Mouse (Mus musculus) liver, adult (tissue): ENCODE data around the gene Cry1.

Experiments used
- GATA4 ChIP-seq: IDR thresholded peaks from 2 replicates; pipeline ENCODE4 v1.6.1; 2014; ENCODE audit warnings: mild to moderate bottlenecking, low read length; ENCODE audit not compliant: insufficient replicate concordance

Gene Cry1

DNA sequence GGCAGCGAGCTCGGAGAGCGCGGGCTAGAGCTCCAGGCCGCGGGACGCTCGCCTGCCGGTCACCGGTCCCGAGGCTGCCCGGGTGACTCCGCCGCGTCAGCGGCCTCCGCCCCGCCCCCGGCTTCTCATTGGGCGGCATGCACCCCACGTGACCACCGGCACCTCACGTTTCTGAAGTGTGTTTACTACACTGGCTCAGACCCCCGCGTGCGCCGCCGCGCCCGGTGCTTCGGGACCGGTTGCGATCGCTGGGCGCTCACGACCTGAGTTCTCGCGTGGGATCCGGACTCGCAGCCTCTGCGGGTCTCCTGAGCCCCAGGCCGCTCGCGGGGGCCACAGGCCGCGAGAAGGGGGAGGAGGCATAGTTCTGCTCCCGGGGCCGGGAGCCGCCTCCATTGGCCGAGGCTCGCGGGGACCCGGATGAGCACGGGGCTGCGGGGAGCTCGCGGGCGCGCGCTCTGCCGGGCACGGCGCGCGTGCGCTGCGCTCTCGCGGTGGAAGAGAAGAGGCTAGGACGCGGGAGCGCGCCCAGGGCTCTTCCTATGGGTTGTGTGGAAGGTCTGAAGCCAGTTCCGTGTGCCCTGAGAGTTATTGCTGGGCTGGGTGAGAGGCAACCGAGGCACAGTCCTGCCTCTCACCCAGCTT, at the start of gene Cry1:
Cry1 (minus strand) TSS at position 101 of the 645 bp plus-strand sequence.
- TF ChIP-seq GATA4 = no peak

DNA sequence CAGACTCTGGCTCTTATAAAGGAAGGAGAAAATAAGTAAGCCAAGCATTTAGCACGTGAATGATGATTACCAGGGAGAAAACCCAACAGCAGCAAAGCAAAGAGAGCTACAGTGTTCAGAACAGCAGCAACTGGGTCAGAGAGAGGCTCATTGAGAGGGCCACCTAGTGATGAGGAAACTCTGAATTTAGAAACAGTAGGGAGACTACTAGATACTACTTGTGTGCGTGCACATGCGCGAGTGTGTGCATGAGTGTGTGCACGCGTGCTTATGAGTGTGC, 36.8 kb upstream of the Cry1 start:
- TF ChIP-seq GATA4 = no peak

- TF ChIP-seq GATA4 = no peak
Measured at GRCm38 (mm10) chr10:85220918-85221770, 36.3 kb upstream of the Cry1 start.

- no peak for TF ChIP-seq GATA4
Measured at GRCm38 (mm10) chr10:85214847-85215246, 30.0 kb upstream of the Cry1 start.

DNA sequence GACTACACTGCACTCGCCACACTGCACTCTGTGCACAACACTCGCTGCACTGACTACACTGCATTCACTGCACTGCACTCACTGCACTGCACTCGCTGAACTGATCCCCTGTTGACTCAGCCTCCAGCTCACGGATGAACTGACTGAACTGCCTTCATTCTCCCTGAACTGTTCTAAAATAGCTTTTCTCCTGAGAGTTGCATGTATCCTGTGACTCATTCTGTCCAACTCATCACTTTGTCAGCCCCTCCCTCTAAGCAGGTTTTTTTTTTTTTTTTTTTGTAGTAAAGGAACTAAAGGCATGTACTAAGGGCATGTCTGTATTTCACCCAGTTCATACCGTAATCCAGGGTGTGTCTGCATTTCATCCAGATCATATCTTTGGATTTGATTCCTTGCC, 26.8 kb upstream of the Cry1 start:
- TF ChIP-seq GATA4 = no peak

GRCm38 (mm10) chr10:85210125-85210524, 25.3 kb upstream of the Cry1 start:
- TF ChIP-seq GATA4 = no peak

GRCm38 (mm10) chr10:85209119-85209605, 24.3 kb upstream of the Cry1 start:
- TF ChIP-seq GATA4 = no peak

DNA sequence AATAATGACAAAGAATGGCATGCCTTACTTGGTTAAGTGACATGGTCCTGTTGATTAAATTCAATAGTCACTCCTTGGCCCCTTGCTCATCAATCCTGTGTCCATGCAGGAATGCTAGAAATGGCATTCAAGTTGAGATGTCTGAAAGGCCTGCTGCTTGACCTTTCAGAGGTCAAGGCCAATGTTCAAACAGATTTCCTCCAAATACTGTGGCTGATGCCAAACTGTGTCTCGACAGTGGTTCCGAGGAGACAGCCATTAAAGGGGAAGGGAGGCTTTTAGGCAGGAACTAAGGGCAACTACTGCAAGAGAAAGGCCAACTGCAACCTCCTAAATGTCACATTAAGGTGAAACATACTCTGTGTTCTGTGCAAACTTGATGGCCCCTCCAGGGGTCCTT, 20.5 kb upstream of the Cry1 start:
- no peak for TF ChIP-seq GATA4

GRCm38 (mm10) chr10:85204255-85204855, 19.5 kb upstream of the Cry1 start:
- peak; percentile 78; the same call in 1 of the 2 replicates for TF ChIP-seq GATA4

GRCm38 (mm10) chr10:85194528-85194927, 9.7 kb upstream of the Cry1 start:
- TF ChIP-seq GATA4 = no peak

DNA sequence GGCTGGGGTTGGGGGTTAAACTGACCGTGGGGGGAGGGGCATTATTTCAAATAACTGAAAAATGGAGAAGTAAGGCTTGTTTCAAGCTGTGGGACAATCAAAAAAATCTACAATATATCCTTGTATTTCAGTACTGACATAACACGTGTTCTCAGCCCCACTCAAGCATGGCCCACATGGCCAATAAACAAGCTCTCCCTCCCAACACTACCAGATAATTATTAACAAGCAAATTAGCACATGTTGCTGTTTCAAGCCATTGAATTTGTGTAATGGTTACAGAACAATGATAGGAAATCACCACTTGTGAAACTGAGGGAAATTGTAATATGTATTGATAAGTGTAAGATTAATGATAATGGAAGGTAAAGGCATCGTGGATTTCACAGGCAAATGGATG, 8.5 kb upstream of the Cry1 start:
- no peak for TF ChIP-seq GATA4

- TF ChIP-seq GATA4 = no peak
Measured at GRCm38 (mm10) chr10:85190652-85191051, 5.8 kb upstream of the Cry1 start.

- no peak for TF ChIP-seq GATA4
Measured at GRCm38 (mm10) chr10:85189966-85190365, 5.1 kb upstream of the Cry1 start.

GRCm38 (mm10) chr10:85186499-85186794, 1.6 kb upstream of the Cry1 start:
- no peak for TF ChIP-seq GATA4

GRCm38 (mm10) chr10:85185639-85186498, 1.0 kb upstream of the Cry1 start:
- no peak for TF ChIP-seq GATA4
